Mouse (Mus musculus): Measurements from ENCODE around the gene Taok1.

- TF ChIP-seq POLR2A (IDR thresholded peaks at IDR 0.05; ENCODE audit: low read depth, low read length) (no peak), CTCF (conservative IDR thresholded peaks at IDR 0.05; ENCODE audit: insufficient read depth, insufficient read length, low read depth, low read length) (no peak)
Observed at GRCm38 (mm10) chr11:77498261-77499139, 109.1 kb downstream of the Taok1 start.
